Mouse (Mus musculus) heart, postnatal 0 days (tissue): ENCODE data around the gene Nup62. TPM values are rescaled to one million over a fixed set of nuclear protein-coding genes. Genes with fewer than 3 reads are reported as not detected.
A peak's percentile ranks its signal among the peaks of the same experiment; 100 is the strongest.

Source experiments
- ATAC-seq: fragments of 200-750 bp; cut with Nextera tagmentation; 2 replicates; pipeline ENCODE4 v1.8.0; 2017; ENCODE audit warnings: low read depth, moderate number of reproducible peaks, moderate library complexity; ENCODE audit not compliant: insufficient read depth
- DNase-seq: peaks from one replicate; pipeline ENCODE4 v3.0.0-alpha.2; 2016; ENCODE audit warnings: low spot score
- H3K27ac ChIP-seq: fragments of 300-500 bp; sonication (generic); 2 replicates; pipeline ENCODE4 v1.5.1; 2014; ENCODE audit warnings: low read depth, mild to moderate bottlenecking
- H3K27me3 ChIP-seq: fragments of 300-500 bp; sonication (generic); 2 replicates; pipeline ENCODE4 v1.6.1; 2014; ENCODE audit warnings: low read length, mixed read lengths; ENCODE audit not compliant: control insufficient read depth, insufficient read depth
- H3K36me3 ChIP-seq: fragments of 300-500 bp; sonication (generic); replicated peaks from 2 replicates; pipeline ENCODE4 v1.6.1; 2014; ENCODE audit warnings: low read length, mixed read lengths; ENCODE audit not compliant: control insufficient read depth, insufficient read depth
- H3K4me1 ChIP-seq: fragments of 300-500 bp; sonication (generic); 2 replicates; pipeline ENCODE4 v1.6.1; 2014; ENCODE audit warnings: antibody characterized with exemption; ENCODE audit not compliant: control insufficient read depth, insufficient read depth
- H3K4me2 ChIP-seq: fragments of 300-500 bp; sonication (generic); 2 replicates; pipeline ENCODE4 v1.6.1; 2014; ENCODE audit warnings: low read depth, mild to moderate bottlenecking, low read length, moderate library complexity
- H3K4me3 ChIP-seq: fragments of 300-500 bp; sonication (generic); 2 replicates; pipeline ENCODE4 v1.5.1; 2014; ENCODE audit warnings: low read depth, low read length
- H3K9ac ChIP-seq: fragments of 300-500 bp; sonication (generic); replicated peaks from 2 replicates; pipeline ENCODE4 v1.6.1; 2014; ENCODE audit warnings: low read depth, low read length, mixed read lengths
- H3K9me3 ChIP-seq: fragments of 300-500 bp; sonication (generic); replicated peaks from 2 replicates; pipeline ENCODE4 v1.6.1; 2016; ENCODE audit warnings: low read length; ENCODE audit not compliant: control insufficient read depth
- CTCF ChIP-seq: IDR thresholded peaks from 2 replicates; pipeline ENCODE4 v1.5.1; 2016; ENCODE audit warnings: antibody characterized with exemption, control low read depth, low read depth
- EP300 ChIP-seq: IDR thresholded peaks from 2 replicates; pipeline ENCODE4 v1.6.1; 2016; ENCODE audit warnings: antibody characterized with exemption, low read depth
- WGBS: fragments of 180-500 bp; shearing (Covaris S2); extraction: QIAGEN DNeasy Blood & Tissue Kit; methylation state at CpG from one replicate; pipeline ENCODE4 v1.1.7; 2014; 5-methylcytosine and 5-hydroxymethylcytosine counted together
- polyA plus RNA-seq: library from polyadenylated mRNA; unstranded; fragments of >200 nt; fragmentation: Nextera tagmentation; extraction: Ambion mirVana; gene quantifications from 2 replicates; pipeline ENCODE4 v1.2.1, GENCODE M21; 2015
- total RNA-seq: library from RNA; depleted of rRNA; stranded (reverse); fragments of >200 nt; gene quantifications from 2 replicates; pipeline ENCODE4 v1.2.3, GENCODE M21; 2014; ENCODE audit warnings: low replicate concordance

The Nup62 gene
- total and polyA plus RNA-seq, 2 experiments from 2014 or later, result 40.9 to 75.3 TPM

GRCm38 (mm10) chr7:44841825-44842463, 26.1 kb downstream of the Nup62 start:
- Histone ChIP-seq H3K27me3 (peaks cover 5% of the 10 kb centered on the region; the same call in 1 of the 2 replicates), H3K9ac (no peak overlapping the region), H3K27ac (no peak overlapping the region), H3K4me2 (no peak overlapping the region), H3K36me3 (peaks cover 62% of the 10 kb centered on the region), H3K4me1 (peaks cover 11% of the 10 kb centered on the region), H3K4me3 (no peak overlapping the region), H3K9me3 (no peaks in the 10 kb centered on the region)
- no peak for ATAC-seq
- no peak for TF ChIP-seq CTCF
- TF ChIP-seq EP300, result no peak
- DNase-seq, result no peak
- 82% methylated on average over 8 of the region's 8 CpGs for WGBS

GRCm38 (mm10) chr7:44845006-44845405, 29.1 kb downstream of the Nup62 start:
- no peak overlapping the region for H3K9ac ChIP-seq
- H3K4me3 ChIP-seq, result no peak overlapping the region
- DNase-seq, result no peak
- no peak for ATAC-seq
- H3K4me2 ChIP-seq, result no peak overlapping the region
- TF ChIP-seq CTCF (no peak), EP300 (no peak)
- H3K27ac ChIP-seq, result no peak overlapping the region
- H3K4me1 ChIP-seq, result peaks cover 11% of the 10 kb centered on the region
- H3K27me3 ChIP-seq, result peaks cover 5% of the 10 kb centered on the region; the same call in 1 of the 2 replicates
- H3K36me3 ChIP-seq, result peaks cover 63% of the 10 kb centered on the region
- H3K9me3 ChIP-seq, result no peaks in the 10 kb centered on the region
- WGBS, result 94% methylated on average over 10 of the region's 10 CpGs

- TF ChIP-seq EP300 (no peak), CTCF (no peak)
- no peaks in the 10 kb centered on the region for H3K9me3 ChIP-seq
- WGBS, result 82% methylated on average over 7 of the region's 7 CpGs
- ATAC-seq (no peak), DNase-seq (no peak)
- peaks cover 52% of the 10 kb centered on the region for H3K36me3 ChIP-seq
- no peaks in the 10 kb centered on the region for H3K27me3 ChIP-seq
- no peak overlapping the region for H3K4me2 ChIP-seq
- H3K27ac ChIP-seq, result no peak overlapping the region
- no peak overlapping the region for H3K4me3 ChIP-seq
- peaks cover 16% of the 10 kb centered on the region for H3K4me1 ChIP-seq
- H3K9ac ChIP-seq, result no peak overlapping the region
Observed at GRCm38 (mm10) chr7:44846804-44847203, 30.9 kb downstream of the Nup62 start.

GRCm38 (mm10) chr7:44847772-44848171, 31.9 kb downstream of the Nup62 start:
- Histone ChIP-seq H3K9me3 (no peaks in the 10 kb centered on the region), H3K4me2 (peak overlapping the region; percentile 82), H3K36me3 (peaks cover 43% of the 10 kb centered on the region), H3K27me3 (no peaks in the 10 kb centered on the region), H3K4me3 (peak overlapping the region; percentile 81), H3K27ac (no peak overlapping the region), H3K9ac (peak overlapping the region; percentile 48), H3K4me1 (peaks cover 16% of the 10 kb centered on the region)
- DNase-seq (no peak), ATAC-seq (no peak)
- no peak for TF ChIP-seq CTCF
- no peak for TF ChIP-seq EP300
- WGBS, result 71% methylated on average over 5 of the region's 5 CpGs

GRCm38 (mm10) chr7:44848561-44849415, 32.9 kb downstream of the Nup62 start, which contains the start of the genes Akt1s1 and Tbc1d17:
Gene Akt1s1, plus strand, starts transcription at chr7:44848991.
Gene Tbc1d17, minus strand, starts transcription at chr7:44849079.
- ATAC-seq (peak; percentile 83), DNase-seq (peak; percentile 99)
- peak within 1 kb of the TSS; percentile 81 for H3K4me3 ChIP-seq
- TF ChIP-seq EP300 (peak; percentile 91), CTCF (no peak)
- H3K9me3 ChIP-seq, result no peaks in the 10 kb centered on the region
- H3K4me2 ChIP-seq, result peak within 1 kb of the TSS; percentile 82
- peak within 1 kb of the TSS; percentile 83 for H3K9ac ChIP-seq
- peaks cover 20% of the 10 kb centered on the region for H3K4me1 ChIP-seq
- H3K27ac ChIP-seq, result peak within 1 kb of the TSS; percentile 98
- under 1% methylated on average over 54 of the region's 54 CpGs for WGBS
- no peaks in the 10 kb centered on the region for H3K27me3 ChIP-seq
- peaks cover 37% of the 10 kb centered on the region for H3K36me3 ChIP-seq
